Mouse (Mus musculus): ENCODE results near the gene Csrp1. TPM values are rescaled to one million over a fixed set of nuclear protein-coding genes. Genes with fewer than 3 reads are reported as not detected.

The Csrp1 gene
- total RNA-seq, 2 experiments from 2014 or later = 197 to 219 TPM

DNA sequence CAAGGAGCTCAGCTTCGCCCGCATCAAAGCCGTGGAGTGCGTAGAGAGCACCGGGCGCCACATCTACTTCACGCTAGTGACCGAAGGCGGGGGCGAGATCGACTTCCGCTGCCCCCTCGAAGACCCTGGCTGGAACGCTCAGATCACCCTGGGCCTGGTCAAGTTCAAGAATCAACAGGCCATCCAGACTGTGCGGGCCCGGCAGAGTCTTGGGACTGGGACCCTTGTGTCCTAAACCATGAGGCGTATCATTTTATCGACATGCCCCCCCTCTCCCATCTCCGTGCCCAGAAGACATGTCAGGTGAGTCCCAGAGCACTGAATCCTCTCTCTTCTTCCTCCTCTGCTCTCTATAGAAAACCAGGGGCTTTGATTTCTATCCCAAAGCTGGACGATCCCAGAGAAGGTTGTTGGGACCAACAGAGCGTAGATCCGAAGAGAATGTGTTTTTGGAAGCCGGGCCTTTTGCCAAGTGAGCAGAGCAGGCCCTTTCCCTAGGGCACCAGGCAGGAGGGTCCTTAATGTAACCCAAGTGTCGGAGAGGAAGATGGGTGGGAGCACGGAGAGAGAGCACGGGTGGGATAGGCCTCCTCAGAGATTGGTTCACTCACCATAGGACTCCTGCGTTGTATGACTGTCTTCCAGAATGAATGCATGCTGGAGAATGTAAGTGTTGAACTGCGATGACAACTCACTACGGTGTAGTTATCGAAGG is 46.9 kb downstream of the Csrp1 start:
- no peak for DNase-seq (ENCODE audit: extremely low spot score in 1 of 2, low spot score in 1 of 2)

DNA sequence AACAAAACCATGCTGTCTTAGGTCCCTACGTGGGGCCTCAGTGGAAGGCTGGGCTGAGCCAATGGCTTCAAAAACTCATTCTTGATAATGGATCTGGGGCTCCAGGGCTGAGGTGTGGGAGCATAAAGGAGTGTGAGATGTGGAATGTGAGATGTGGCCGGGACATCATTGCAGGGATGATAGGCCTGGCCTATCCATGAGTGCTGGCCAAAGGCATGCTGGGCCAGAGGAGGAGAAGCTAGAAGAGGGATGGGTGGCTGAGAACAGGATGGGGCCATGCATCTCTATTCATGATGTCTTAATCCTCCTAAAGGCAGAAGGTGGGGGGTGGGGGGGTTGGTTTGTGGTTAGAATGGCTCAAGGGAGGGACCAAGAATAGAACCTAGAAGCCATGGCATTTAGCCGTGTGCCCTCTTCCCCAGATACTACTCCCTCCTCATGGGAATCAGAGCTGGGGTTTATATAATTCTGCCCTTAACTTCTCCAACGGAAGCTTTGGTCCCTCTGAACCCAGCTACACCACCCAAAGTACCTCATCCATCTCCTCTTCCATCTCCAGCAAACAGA is 47.5 kb downstream of the Csrp1 start:
- no peak for DNase-seq (ENCODE audit: extremely low spot score in 1 of 2, low spot score in 1 of 2)

DNA sequence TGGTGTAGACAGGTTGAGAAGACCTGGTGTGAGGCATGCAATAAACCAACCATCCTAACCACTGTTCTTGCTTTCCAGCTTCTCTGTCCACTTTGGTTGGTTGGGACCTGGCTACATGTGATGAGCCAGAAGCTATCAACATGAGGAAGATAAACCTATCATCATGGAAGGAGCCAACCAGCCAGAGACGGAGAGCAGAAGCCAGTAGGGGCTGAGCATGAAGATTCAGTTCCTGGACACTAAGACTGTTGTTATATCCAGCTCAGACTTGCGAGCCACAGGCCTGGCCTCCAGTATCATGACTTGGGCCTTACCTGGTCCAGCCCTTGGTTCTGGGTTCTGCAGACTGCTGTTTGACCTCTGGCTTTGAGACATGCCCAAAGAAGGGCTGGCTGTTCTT is 48.5 kb downstream of the Csrp1 start:
- no peak for DNase-seq (ENCODE audit: extremely low spot score in 1 of 2, low spot score in 1 of 2)

DNA sequence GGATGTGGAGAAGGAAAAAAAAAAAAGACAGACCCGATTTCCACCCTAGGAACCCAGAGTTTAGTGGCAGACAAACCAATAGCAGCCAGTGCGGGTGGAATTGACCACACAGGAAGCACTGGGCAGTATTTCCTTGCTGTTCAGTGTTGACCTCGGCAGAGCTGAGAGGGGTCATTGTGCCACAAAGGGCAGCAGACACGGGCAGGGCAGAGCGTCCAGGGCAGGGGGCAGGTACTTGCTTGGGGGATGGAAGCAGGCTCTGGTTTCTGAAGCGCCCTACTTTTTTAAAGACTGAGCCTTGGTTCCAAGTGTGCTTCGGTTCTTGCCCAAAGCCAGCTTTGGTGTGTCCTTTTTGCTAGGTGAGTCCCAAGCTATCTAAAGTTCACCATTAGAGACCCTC is 50.4 kb downstream of the Csrp1 start:
- DNase-seq (ENCODE audit: extremely low spot score in 1 of 2, low spot score in 1 of 2) = no peak

- DNase-seq (ENCODE audit: extremely low spot score in 1 of 2, low spot score in 1 of 2) = no peak
These were observed 51.2 kb downstream of the Csrp1 start for GRCm38 (mm10) chr1:135770896-135771572.

- no peak for DNase-seq (ENCODE audit: extremely low spot score in 1 of 2, low spot score in 1 of 2)
These were observed 51.7 kb downstream of the Csrp1 start for GRCm38 (mm10) chr1:135771573-135771970.

DNA sequence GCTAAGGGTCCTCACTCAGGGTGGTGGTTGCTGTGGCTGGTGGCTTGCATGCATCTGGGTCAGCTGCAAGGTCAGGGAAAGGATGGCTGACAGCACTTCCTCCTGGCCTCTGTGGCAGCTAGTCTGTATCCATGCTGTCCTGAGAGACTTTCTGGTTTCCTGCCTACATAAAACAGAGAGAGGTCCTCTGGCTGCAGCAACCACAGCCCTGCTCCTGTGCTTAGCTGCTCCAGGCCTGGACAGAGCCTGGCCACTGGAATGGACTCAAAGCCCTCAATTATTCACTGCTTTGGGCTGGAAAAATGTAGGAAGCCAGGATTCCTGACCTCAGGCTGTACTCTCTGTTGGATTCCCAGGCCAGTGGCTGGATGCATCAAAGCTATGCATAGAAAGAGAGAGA is 56.7 kb downstream of the Csrp1 start:
- DNase-seq (ENCODE audit: extremely low spot score in 1 of 2, low spot score in 1 of 2) = no peak

DNA sequence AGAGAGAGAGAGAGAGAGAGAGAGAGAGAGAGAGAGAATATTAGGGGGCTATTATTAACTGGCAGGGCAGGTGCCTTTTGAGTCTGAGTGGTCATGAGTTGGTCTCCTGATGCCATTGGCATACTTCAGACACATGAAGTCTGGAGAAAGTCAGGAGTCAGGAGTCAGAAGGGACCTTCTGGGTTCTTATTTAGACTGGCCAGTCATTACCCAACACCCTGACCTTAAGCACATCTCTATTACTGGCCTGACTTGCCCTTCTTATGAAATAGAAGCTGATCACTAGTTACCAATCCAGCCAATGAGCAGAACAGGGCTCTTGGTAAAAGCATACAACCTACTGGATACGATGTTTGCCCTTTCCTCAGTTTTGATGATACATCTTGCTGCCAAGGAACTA is 57.2 kb downstream of the Csrp1 start:
- DNase-seq (ENCODE audit: extremely low spot score in 1 of 2, low spot score in 1 of 2) = no peak

- DNase-seq (ENCODE audit: extremely low spot score in 1 of 2, low spot score in 1 of 2) = no peak
These were observed 59.1 kb downstream of the Csrp1 start, which contains the start of gene Tnni1 for GRCm38 (mm10) chr1:135778780-135779535. Gene Tnni1 (plus strand): TSS chr1:135779434.

GRCm38 (mm10) chr1:135780649-135781048 is 60.8 kb downstream of the Csrp1 start:
- DNase-seq (ENCODE audit: extremely low spot score in 1 of 2, low spot score in 1 of 2) = no peak

- DNase-seq (ENCODE audit: extremely low spot score in 1 of 2, low spot score in 1 of 2) = peak; percentile 59 to 74
These were observed 61.4 kb downstream of the Csrp1 start for GRCm38 (mm10) chr1:135781220-135781619.

DNA sequence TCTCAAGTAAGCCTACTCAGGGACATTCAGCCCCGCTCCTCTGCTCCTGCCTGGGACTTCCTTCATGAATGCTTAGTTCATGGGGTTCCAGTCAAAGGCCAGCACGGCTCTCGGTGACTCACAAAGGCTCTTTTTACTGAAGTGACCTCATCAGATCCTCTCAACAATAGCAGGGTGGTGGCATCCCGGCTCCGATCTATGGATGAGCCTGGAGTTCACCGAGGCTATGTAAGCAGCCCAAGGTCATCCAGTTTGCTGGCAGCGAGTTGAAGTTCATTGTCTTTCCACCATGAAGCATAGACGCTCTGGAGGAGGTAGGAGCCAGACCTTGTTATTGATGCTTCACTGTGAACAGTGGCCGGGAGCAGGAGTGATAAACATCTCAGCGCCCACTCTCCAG is 63.0 kb downstream of the Csrp1 start:
- no peak for DNase-seq (ENCODE audit: extremely low spot score in 1 of 2, low spot score in 1 of 2)

DNA sequence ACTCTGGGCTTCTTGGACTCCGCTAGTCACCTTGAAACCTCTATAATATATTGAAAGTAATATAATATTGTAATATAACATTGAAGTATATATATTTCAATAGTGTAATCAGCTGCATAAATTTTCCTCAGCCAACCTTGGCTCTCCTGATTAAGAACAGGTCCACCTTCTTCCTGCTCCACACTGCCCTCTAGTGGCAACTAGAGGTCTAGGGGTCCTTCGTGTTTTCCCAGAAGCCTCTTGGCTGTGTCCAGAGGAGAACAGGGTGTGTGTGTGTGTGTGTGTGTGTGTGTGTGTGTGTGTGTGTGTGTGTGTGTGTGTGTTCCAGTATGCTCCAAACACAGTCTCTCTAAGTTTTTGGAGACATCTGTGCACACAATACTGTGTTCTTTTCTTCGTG is 67.9 kb downstream of the Csrp1 start:
- peak in 1 of 2 experiments; percentile 74 for DNase-seq (ENCODE audit: extremely low spot score in 1 of 2, low spot score in 1 of 2)

DNA sequence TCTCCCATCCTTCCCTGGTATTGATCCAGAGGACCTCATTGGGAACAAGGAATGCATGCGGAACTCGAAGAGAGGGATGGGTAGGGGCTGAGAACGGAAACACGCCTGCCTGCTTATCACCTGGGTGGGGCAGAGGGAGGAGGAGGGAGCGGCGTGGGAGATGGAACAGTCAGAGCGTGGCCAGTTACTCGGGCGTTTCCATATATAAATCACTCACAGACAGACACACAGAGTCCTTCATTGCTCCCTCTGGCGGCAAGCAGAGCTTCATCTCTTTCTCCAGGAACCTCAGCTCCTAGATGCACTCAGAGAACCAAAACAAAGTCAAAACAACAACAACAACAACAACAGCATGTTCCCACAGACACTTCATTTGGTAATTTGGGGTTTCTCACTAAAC is 68.8 kb downstream of the Csrp1 start:
- peak in 1 of 2 experiments; percentile 26 for DNase-seq (ENCODE audit: extremely low spot score in 1 of 2, low spot score in 1 of 2)

GRCm38 (mm10) chr1:135789815-135790214 is 70.0 kb downstream of the Csrp1 start:
- peak; percentile 58 to 85 for DNase-seq (ENCODE audit: extremely low spot score in 1 of 2, low spot score in 1 of 2)

DNA sequence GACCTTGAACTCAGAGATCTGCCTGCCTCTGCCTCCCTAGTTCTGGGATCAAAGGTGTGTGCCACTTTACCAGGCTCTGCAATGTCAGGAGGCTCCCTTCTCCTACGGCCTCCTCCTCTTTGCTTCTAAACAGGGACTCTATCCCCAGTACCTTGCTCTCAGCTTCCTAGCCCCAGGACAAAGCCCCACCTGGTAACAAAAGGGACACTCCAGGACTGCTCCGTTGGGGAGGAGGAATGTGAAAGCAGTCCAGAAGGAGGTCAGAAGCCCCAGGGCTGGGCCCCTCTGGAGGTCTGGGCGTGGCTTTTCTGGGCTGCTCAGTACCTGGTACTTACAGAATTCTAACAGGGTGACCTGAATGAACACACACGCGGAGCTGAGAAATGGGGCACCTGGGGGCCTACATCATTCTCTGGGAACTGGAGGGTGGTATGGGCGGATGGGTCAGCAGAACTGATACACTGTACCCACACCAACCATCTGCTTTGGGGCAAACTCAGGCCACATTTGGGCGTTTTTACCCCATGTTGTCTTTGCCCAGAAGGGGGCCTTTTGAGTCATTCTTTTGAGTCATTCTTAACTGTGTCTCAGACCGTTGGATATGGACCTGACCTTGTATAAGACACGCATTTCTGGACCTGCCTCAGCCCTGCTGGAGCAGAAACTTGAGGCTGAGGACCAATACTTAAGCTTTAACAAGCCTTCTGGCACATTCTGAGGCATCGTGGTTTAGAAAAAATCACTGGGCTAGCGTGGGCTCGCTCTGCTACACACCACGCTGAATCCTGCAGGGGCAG is 72.5 kb downstream of the Csrp1 start:
- no peak for DNase-seq (ENCODE audit: extremely low spot score in 1 of 2, low spot score in 1 of 2)

GRCm38 (mm10) chr1:135793370-135794215 is 73.7 kb downstream of the Csrp1 start:
- no peak for DNase-seq (ENCODE audit: extremely low spot score in 1 of 2, low spot score in 1 of 2)

DNA sequence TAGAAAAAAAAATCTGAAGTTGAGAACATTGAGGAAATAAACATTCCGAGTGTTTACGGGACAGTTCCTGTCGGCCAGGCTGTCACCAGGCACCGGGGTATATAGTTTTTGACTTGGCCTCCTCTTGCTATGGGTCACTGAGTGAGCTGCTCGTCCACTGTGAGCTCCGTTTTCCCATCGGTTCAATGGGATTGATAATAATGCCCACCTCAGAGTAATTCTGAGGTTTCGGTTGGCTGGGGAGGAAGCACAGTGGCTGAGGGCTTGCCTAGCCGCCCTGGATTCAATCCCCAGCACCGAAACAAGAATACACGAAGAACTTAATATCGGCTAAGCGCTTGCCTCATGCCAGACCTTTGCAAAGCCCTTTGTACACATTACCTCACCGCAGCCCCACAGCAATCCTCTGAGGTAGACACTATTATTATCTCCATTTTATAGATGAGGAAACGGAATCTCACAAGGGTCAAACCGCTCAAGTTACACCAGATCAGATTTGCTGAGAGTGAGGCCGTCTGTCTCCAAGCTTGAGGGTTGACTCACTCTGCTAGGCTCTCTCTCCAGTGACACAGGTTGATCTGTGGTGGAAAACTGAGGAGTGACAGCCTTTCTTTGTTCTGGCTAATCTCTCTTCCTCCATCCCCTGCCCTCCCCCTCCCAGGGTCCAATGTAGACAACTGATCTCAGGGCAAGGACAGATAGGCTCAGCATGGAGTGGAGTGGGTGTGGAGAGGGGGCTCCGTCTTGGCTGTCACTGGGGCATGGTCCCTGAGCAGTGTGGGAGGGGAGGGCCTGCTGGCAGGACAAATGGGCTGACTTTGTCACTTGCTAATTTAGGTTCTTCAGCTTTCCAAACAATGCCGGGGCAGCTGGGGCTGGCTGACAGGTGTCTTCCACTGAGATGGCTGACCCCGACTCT is 74.6 kb downstream of the Csrp1 start:
- DNase-seq (ENCODE audit: extremely low spot score in 1 of 2, low spot score in 1 of 2) = no peak

Data from layer of hippocampus, postnatal 25 days (tissue).